Mouse (Mus musculus) intestine, embryonic 15.5 days (tissue): Measurements from ENCODE around the gene Parpbp. TPM values are rescaled to one million over a fixed set of nuclear protein-coding genes. Genes with fewer than 3 reads are reported as not detected.

Experiments used
- ATAC-seq: fragments of 200-750 bp; cut with Nextera tagmentation; 2 replicates; pipeline ENCODE4 v1.8.0; 2017; ENCODE audit warnings: moderate TSS enrichment, moderate library complexity
- H3K27ac ChIP-seq: fragments of 300-500 bp; sonication (generic); 2 replicates; pipeline ENCODE4 v1.5.1; 2015; ENCODE audit warnings: mild to moderate bottlenecking, inconsistent platforms
- H3K27me3 ChIP-seq: fragments of 300-500 bp; sonication (generic); replicated peaks from 2 replicates; pipeline ENCODE4 v1.6.1; 2015; ENCODE audit warnings: inconsistent platforms
- H3K36me3 ChIP-seq: fragments of 300-500 bp; sonication (generic); 2 replicates; pipeline ENCODE4 v1.6.1; 2015; ENCODE audit warnings: inconsistent platforms
- H3K4me1 ChIP-seq: fragments of 300-500 bp; sonication (generic); replicated peaks from 2 replicates; pipeline ENCODE4 v1.6.1; 2015; ENCODE audit warnings: inconsistent platforms
- H3K4me2 ChIP-seq: fragments of 300-500 bp; sonication (generic); replicated peaks from 2 replicates; pipeline ENCODE4 v1.6.1; 2015; ENCODE audit warnings: mild to moderate bottlenecking, inconsistent platforms
- H3K4me3 ChIP-seq: fragments of 300-500 bp; sonication (generic); replicated peaks from 2 replicates; pipeline ENCODE4 v1.5.1; 2015; ENCODE audit warnings: inconsistent platforms
- H3K9ac ChIP-seq: fragments of 300-500 bp; sonication (generic); 2 replicates; pipeline ENCODE4 v1.6.1; 2015; ENCODE audit warnings: inconsistent platforms
- H3K9me3 ChIP-seq: fragments of 300-500 bp; sonication (generic); 2 replicates; pipeline ENCODE4 v1.6.1; 2016; ENCODE audit warnings: inconsistent platforms
- WGBS: fragments of 180-500 bp; shearing (Covaris S2); methylation state at CpG from one replicate; pipeline ENCODE4 v1.1.7; 2015; 5-methylcytosine and 5-hydroxymethylcytosine counted together
- polyA plus RNA-seq: library from polyadenylated mRNA; unstranded; fragments of >200 nt; fragmentation: Nextera tagmentation; extraction: Ambion mirVana; gene quantifications from 2 replicates; pipeline ENCODE4 v1.2.1, GENCODE M21; 2015

The Parpbp gene
- polyA plus RNA-seq, result 9.1 and 10.4 TPM in 2 replicates

DNA sequence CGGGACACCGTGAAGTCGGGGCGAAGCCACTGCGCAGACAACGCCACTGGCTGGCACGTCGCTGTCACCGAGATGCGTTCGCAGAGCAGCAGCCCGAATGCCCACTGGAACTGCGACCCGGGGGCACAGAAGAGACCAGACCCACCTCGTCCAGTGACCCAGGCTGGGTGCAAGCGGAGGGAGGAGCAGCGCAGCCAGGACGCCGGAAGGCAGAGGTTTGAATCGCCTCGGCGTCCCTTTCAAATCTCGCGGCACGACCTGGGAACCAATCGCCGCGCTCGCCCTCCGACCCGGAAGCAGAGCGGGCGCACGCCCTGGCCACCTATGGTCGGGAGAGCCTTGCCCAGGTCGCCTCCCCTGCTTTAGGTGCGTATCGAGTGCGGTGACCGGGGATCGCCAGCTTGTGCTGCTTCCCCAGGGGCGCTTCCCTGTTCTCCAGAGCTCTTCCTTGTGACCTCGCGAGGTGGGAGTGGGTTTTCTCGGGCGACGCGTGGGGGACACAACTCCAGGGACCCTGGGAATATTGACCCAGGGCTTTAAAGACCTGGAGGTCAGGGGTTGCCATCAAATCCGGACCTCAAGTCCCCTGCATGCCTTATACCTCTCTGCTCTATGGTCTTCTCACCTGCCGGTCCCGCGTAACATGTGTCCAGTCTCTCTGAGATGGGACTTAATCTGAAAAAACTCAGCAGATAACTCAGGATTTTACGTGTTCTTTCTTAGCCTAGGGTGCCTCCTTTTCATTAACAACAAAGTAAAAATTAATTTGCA is at the start of gene Parpbp, which contains the start of gene Nup37:
Parpbp (minus strand) TSS at position 235 of the 771 bp plus-strand sequence.
Nup37 (plus strand) TSS at position 286 of the 771 bp plus-strand sequence.
- peak within 1 kb of the TSS; percentile 79 for H3K4me3 ChIP-seq
- H3K9ac ChIP-seq, result peak within 1 kb of the TSS; percentile 78
- H3K27me3 ChIP-seq, result no peaks in the 10 kb centered on the region
- H3K4me2 ChIP-seq, result peak within 1 kb of the TSS; percentile 77
- under 1% methylated on average over 53 of the region's 53 CpGs for WGBS
- peaks cover 11% of the 10 kb centered on the region; the same call in 1 of the 2 replicates for H3K4me1 ChIP-seq
- ATAC-seq, result peak; percentile 100
- H3K9me3 ChIP-seq, result no peaks in the 10 kb centered on the region
- no peak within 1 kb of the TSS for H3K27ac ChIP-seq
- peaks cover 3% of the 10 kb centered on the region; the same call in 1 of the 2 replicates for H3K36me3 ChIP-seq

DNA sequence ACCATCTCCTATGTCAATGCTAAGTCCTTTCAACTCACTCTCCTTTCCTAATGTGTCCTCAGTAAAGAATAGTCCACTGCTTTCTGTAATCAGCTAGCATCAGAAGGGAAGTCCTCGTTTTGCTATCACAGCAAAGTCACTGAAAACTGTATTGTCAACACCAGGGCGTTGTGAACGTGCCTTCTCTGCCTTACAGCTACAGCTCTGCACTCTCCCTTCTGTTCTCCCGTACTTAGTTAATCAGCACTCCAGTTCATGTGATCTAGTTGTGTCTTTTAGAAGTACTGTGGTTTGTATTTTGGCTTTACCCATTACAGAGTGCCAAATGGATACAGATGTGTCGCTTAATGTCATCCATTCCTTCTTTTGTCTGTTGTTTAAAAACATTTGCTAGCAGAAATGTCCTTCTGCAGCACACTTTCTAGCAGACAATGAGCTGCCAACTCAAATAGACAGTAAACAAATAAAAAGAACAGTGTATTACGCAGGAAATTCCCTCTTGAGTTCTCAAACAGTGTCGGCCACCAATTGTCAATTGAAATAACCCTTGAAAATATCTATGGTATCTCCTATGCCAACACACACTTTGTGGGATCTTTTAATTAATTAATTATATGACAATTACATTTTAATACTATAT is 20.8 kb upstream of the Parpbp start:
- Histone ChIP-seq H3K4me2 (no peak overlapping the region), H3K9me3 (no peaks in the 10 kb centered on the region), H3K27ac (no peak overlapping the region), H3K36me3 (0 out of 2 replicates have a peak, but pooled peaks cover 2% of the 10 kb centered on the region), H3K4me3 (no peak overlapping the region), H3K4me1 (no peaks in the 10 kb centered on the region), H3K9ac (no peak overlapping the region), H3K27me3 (no peaks in the 10 kb centered on the region)
- ATAC-seq, result no peak
- WGBS, result 69% methylated on average over 7 of the region's 7 CpGs

DNA sequence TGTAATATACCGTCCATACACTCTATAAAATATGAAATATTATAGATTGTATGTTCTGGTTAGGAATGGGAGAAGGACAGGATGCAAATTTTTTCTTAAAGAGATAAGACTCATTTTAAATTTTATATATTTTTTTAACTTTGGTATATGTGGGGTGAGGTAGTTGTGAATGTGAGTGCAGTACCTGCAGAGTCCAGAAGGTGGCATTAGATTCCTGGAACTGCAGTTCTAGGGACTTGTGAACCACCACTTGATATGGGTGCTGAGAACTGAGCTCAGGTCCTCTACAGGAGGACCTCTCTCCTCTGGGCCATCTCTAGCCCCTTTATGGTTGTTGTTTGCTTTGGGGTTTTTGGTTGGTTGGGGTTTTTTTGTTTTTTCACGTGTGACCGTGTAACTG is 19.4 kb upstream of the Parpbp start:
- H3K9me3 ChIP-seq, result no peaks in the 10 kb centered on the region
- H3K4me2 ChIP-seq, result no peak overlapping the region
- no peak overlapping the region for H3K4me3 ChIP-seq
- no peaks in the 10 kb centered on the region for H3K4me1 ChIP-seq
- H3K27me3 ChIP-seq, result no peaks in the 10 kb centered on the region
- WGBS, result 94% methylated on average over 3 of the region's 3 CpGs
- H3K36me3 ChIP-seq, result 0 out of 2 replicates have a peak, but pooled peaks cover 2% of the 10 kb centered on the region
- no peak overlapping the region for H3K27ac ChIP-seq
- no peak overlapping the region for H3K9ac ChIP-seq
- no peak for ATAC-seq

- H3K9ac ChIP-seq, result no peak overlapping the region
- WGBS, result 90% methylated on average over 5 of the region's 5 CpGs
- no peaks in the 10 kb centered on the region for H3K27me3 ChIP-seq
- 0 out of 2 replicates have a peak, but pooled peaks cover 2% of the 10 kb centered on the region for H3K36me3 ChIP-seq
- H3K4me2 ChIP-seq, result no peak overlapping the region
- no peaks in the 10 kb centered on the region for H3K9me3 ChIP-seq
- no peak for ATAC-seq
- H3K4me1 ChIP-seq, result no peaks in the 10 kb centered on the region
- H3K27ac ChIP-seq, result no peak overlapping the region
- H3K4me3 ChIP-seq, result no peak overlapping the region
These were observed 15.9 kb upstream of the Parpbp start for GRCm38 (mm10) chr10:88162676-88163075.

DNA sequence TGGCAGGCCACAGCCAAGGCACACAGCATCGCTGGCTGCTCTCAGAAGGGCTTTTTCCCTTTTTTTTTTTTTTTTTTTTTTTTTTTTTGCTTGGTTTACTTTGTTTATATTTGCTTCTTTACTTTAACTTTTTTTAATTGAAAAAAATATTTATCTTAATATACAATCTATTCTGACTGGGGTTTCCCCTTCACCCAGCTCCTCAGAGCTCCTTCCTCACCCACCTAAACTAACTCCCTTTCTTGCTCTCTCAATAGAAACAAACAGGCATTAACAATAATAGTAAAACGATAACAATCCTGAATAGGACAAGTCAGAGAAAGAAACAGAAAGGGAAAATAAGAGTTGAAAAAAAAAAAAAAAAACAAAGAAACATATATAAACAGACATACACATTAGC is 15.4 kb upstream of the Parpbp start:
- H3K9me3 ChIP-seq, result no peaks in the 10 kb centered on the region
- no peak overlapping the region for H3K4me2 ChIP-seq
- no peak overlapping the region for H3K27ac ChIP-seq
- H3K4me1 ChIP-seq, result no peaks in the 10 kb centered on the region
- ATAC-seq, result no peak
- 0 out of 2 replicates have a peak, but pooled peaks cover 2% of the 10 kb centered on the region for H3K36me3 ChIP-seq
- H3K4me3 ChIP-seq, result no peak overlapping the region
- WGBS, result 98% methylated on average over 2 of the region's 2 CpGs
- no peak overlapping the region for H3K9ac ChIP-seq
- no peaks in the 10 kb centered on the region for H3K27me3 ChIP-seq

DNA sequence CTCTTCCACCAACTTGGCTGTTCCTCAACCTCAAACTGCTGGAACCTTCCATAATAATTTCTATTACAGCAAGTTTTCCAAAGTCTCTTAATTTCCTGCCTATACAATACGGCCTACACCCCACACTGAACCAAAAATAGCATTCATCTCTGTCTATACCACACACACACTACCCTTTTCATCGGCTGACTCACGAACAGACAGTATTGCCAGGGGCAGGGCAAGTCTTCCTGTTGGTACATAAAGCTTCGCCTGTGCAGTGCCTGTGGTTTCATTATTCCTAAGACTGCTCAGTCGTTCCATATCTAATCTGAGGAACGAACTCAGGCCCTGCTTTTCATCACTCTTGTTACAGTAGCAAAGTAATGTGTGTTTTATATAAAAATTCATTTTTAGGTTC is 4.9 kb upstream of the Parpbp start:
- Histone ChIP-seq H3K9me3 (no peaks in the 10 kb centered on the region), H3K27ac (no peak overlapping the region), H3K36me3 (peaks cover 13% of the 10 kb centered on the region), H3K4me2 (no peak overlapping the region), H3K4me3 (no peak overlapping the region), H3K9ac (no peak overlapping the region), H3K27me3 (no peaks in the 10 kb centered on the region), H3K4me1 (no peaks in the 10 kb centered on the region)
- no peak for ATAC-seq
- WGBS, result 81% methylated on average over 6 of the region's 6 CpGs

GRCm38 (mm10) chr10:88150381-88150780 is 3.6 kb upstream of the Parpbp start:
- Histone ChIP-seq H3K9ac (no peak overlapping the region), H3K4me1 (peaks cover 7% of the 10 kb centered on the region; the same call in 1 of the 2 replicates), H3K36me3 (peaks cover 13% of the 10 kb centered on the region), H3K4me2 (no peak overlapping the region), H3K27ac (no peak overlapping the region), H3K4me3 (no peak overlapping the region), H3K9me3 (no peaks in the 10 kb centered on the region), H3K27me3 (no peaks in the 10 kb centered on the region)
- no peak for ATAC-seq
- 84% methylated on average over 4 of the region's 4 CpGs for WGBS

- H3K4me1 ChIP-seq, result peaks cover 11% of the 10 kb centered on the region; the same call in 1 of the 2 replicates
- no peaks in the 10 kb centered on the region for H3K27me3 ChIP-seq
- peak overlapping the region; percentile 78 for H3K9ac ChIP-seq
- H3K4me2 ChIP-seq, result peak overlapping the region; percentile 77
- H3K4me3 ChIP-seq, result peak overlapping the region; percentile 79
- peaks cover 3% of the 10 kb centered on the region; the same call in 1 of the 2 replicates for H3K36me3 ChIP-seq
- no peaks in the 10 kb centered on the region for H3K9me3 ChIP-seq
- no peak overlapping the region for H3K27ac ChIP-seq
- peak; percentile 33 for ATAC-seq
- WGBS, result 19% methylated on average over 7 of the region's 7 CpGs
These were observed 554 bp downstream of the Parpbp start for GRCm38 (mm10) chr10:88146187-88146586.

DNA sequence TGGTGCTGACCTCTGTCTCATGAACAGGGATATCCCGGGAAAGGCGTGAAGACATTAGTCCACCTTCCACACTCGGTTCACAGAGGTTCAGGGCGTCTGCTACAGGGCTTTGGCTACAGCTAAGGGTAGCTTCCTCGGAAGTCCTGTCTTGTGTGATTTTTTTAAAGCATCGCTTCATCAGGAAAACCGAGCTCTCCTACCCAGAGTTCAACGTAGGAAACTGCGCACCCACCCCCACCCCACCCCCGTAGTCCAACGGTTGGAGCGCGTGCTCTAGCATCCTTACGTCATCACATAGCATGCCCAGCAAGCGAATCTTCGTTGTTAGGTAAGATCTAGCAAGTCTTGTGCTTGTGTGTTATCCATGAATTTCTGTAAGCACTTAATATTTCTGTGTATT is 11.1 kb downstream of the Parpbp start:
- WGBS, result 96% methylated on average over 16 of the region's 16 CpGs
- no peak for ATAC-seq
- Histone ChIP-seq H3K27me3 (no peaks in the 10 kb centered on the region), H3K36me3 (no peaks in the 10 kb centered on the region), H3K4me2 (no peak overlapping the region), H3K27ac (no peak overlapping the region), H3K4me3 (no peak overlapping the region), H3K4me1 (no peaks in the 10 kb centered on the region), H3K9ac (no peak overlapping the region), H3K9me3 (no peaks in the 10 kb centered on the region)

DNA sequence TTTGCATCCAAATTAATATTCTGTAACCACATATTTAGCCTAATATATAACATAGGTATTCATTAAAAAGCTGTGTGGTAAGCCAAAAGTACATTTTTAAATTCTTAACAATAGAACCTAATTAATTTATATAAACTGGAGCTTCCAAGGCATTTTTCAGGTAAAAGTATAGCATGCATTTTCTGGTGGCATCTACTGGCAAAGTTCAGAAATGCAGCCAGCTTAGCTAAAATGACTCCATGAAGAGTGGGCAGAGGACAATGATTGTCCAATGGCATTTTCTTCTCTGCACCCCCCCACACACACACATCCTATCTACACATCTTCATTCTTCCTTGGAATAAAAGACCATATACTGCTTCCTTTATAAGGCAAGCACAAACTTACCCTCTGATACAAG is 27.0 kb downstream of the Parpbp start:
- no peaks in the 10 kb centered on the region for H3K4me1 ChIP-seq
- no peak overlapping the region for H3K4me3 ChIP-seq
- no peak overlapping the region for H3K9ac ChIP-seq
- no peak overlapping the region for H3K4me2 ChIP-seq
- H3K27ac ChIP-seq, result no peak overlapping the region
- H3K36me3 ChIP-seq, result no peaks in the 10 kb centered on the region
- H3K27me3 ChIP-seq, result no peaks in the 10 kb centered on the region
- ATAC-seq, result no peak
- H3K9me3 ChIP-seq, result no peaks in the 10 kb centered on the region

- Histone ChIP-seq H3K4me1 (no peaks in the 10 kb centered on the region), H3K9me3 (no peaks in the 10 kb centered on the region), H3K36me3 (peaks cover 3% of the 10 kb centered on the region; the same call in 1 of the 2 replicates), H3K27me3 (no peaks in the 10 kb centered on the region), H3K4me3 (no peak overlapping the region), H3K4me2 (no peak overlapping the region), H3K9ac (no peak overlapping the region), H3K27ac (no peak overlapping the region)
- no peak for ATAC-seq
- WGBS, result 93% methylated on average over 2 of the region's 2 CpGs
These were observed 33.5 kb downstream of the Parpbp start for GRCm38 (mm10) chr10:88113290-88113689.

- Histone ChIP-seq H3K27me3 (no peaks in the 10 kb centered on the region), H3K4me2 (no peak overlapping the region), H3K9me3 (no peaks in the 10 kb centered on the region), H3K36me3 (no peaks in the 10 kb centered on the region), H3K27ac (no peak overlapping the region), H3K4me3 (no peak overlapping the region), H3K9ac (no peak overlapping the region), H3K4me1 (no peaks in the 10 kb centered on the region)
- ATAC-seq, result no peak
- WGBS, result 86% methylated on average over 2 of the region's 2 CpGs
These were observed 40.6 kb downstream of the Parpbp start for GRCm38 (mm10) chr10:88106169-88106568.
